Mouse (Mus musculus) kidney, adult 11 months (tissue): Measurements from ENCODE around the gene Slc5a1.

Source experiments
- DNase-seq: peaks from one replicate; pipeline ENCODE4 v3.0.0; 2022

The Slc5a1 gene

DNA sequence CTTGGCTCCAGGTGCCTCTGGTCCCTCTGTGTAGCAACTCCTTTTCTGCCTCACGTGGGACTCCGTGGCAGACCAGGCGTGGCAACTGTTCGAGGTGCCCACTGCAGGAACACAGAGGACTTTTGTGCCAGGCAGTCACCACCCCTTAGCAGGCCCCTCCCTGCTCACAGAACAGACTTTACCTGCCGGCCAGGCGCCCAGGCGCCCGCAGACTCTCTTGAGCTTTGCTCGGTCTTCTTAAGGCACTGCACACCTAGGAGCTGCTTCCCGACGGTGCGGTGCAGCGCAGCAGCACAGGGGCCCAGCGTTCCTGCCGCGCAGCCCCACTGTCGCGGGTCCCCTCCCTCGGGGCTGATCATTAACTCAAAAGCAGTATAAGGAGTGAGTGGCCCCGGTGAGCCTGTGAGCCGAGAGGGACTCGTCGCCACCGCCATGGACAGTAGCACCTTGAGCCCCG, at the start of gene Slc5a1:
TSS of gene Slc5a1 (plus strand) at position 195 of the 457 bp plus-strand sequence.
- peak; percentile 69 for DNase-seq

DNA sequence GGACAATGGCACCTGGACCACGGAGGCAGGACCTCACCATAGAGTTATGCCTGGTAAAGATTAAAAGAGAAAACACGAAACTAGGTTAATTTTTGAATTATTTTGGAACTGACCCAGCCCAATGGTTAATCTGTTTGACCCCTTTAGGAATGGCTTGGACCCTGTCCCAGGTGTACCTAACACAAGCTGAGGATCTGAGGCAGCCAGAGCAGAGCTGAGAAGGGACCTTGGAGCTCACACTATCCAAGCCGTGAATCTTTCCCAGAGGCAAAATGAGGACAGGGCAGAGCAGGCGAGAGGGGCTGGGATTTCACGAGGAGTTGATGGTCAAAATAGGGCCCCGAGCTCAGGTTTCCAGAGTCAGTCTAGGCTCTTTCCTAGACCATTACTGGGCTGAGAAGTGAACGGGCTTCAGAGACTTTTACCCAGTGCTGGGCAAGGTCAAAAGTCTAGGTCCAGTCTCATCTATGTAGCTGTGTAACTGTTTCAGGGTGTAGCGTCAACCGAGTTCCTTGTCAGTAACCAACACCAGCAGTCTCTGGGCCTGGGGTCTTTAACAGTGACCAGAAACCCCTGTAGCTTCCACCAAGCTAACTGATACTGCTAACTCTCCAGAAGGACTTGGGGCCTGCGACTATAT, 47.8 kb upstream of the Slc5a1 start:
- peak; percentile 86 for DNase-seq

DNA sequence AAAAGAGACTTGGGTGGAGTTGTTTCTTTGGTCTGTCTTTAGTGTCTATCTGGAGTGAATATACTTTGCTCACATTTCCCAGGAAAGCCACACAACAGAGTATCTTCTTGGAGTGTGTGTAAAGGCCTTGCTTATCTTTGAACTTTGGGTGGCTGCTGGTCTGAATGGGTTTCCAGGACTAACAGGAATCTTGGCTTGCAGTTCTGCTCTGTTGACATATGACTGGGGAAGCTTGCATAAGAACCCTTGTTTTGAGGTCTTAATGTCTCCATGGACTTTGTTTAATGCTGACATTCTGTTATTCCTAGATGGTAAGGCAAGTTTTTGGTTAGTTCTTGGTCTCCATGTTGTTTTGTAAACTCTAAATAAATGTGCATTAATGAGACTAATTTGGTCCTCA, 33.9 kb upstream of the Slc5a1 start:
- DNase-seq, result no peak

DNA sequence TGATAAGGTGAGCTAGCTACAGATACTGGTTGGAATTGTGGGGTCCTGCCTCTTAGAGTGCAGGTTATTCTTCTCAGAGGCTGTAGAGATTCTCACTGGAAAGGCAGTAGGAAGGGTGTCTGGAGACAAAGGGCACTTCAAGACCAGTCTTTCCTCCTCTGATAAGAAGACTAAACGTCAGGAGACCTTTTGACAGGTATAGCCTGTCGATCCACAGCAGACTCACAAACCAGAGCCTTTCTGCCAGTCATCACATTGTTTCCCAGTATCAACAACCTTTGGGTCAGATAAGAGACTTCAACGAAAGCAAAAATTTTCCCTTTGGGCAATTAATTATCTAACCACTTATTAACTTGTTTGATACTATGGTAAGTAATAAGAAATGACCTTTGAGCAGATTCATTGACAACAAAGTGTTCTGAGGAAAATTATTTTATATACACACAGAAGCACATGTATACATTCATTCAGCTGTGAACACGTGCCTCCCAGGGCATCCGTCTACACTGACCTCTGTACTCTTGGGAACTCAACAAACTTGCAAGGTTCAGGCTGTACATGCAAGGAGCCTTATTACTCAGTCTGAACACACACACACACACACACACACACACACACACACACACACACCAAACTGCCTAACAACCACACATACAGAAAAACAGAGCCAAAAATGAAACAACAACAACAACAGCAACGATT, 27.4 kb upstream of the Slc5a1 start:
- DNase-seq, result no peak

DNA sequence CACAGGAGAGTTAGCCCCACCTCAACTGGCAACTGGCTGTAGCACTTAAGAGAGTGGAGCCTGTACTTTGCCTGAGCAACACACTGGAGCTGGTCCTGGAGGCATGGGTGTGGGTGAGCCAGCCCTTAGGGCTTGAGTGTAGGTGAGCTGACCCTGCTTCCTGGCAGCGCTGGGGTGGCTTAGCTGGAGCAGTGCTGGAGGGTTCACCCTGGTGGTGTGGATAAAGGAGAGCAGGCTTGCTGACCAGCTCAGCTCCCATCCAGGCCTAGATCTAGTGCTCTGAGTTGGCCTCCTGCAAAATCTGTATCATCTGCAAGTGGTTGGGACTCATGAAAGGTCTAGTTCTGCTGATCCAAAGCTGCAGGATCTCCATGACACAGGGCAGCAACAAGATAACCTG, 21.1 kb upstream of the Slc5a1 start:
- DNase-seq, result no peak

DNA sequence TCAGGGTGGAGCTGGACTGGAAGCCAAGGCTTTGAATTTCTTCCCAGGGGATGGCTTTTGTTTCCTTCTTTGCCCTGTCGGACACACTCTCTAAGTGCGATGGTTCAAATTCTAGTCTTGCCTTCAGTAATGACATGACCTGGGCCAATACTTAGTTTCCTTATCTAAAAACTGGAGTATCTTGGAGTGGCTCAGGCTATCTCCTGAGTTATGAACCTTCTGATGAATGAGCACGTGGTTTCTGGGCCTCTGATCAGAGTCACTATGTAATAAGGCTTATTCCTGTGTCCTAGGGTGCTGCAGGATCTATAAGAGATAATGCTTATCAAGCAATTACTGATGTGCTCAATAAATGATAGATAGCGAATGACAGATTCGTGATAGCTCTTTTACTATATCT, 19.4 kb upstream of the Slc5a1 start:
- DNase-seq, result no peak

DNA sequence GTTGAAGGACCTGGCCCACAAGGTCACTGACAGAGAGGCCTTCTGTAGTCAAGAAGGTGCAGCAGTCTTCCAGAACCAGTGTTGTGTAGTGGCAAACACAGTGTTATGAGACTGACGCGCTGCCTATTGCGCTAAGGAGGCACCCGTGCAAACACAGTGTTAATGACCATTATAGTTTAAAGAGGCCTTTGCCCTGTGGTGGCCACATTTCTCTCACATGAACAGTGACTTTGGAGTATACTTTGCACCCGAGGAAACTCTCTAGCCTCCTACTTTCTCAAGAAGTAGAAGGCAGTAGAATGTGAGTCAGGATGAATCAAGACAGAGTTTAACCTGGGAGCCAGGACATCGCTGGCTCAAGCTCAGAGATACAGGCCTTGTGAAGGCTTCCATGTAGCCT, 12.7 kb upstream of the Slc5a1 start:
- peak; percentile 36 for DNase-seq

DNA sequence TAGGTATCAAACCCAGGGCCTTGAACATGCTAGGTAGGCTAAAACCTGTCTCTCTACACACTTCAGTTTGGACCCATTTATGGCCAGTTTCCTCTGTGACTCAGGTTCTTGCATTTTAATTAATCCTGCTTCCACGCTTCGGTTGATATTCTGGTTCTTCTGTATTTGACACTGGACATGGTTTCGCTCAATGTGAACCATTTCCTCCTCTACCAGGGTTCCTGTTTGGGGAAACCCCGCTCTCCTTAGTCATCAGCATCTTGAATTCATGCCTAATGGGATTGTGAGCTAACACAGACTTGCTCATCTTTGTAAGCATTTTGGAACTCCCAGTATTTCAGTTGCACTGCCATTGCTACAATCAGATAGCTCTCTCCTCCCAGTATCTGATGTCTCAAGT, 8.7 kb upstream of the Slc5a1 start:
- no peak for DNase-seq

DNA sequence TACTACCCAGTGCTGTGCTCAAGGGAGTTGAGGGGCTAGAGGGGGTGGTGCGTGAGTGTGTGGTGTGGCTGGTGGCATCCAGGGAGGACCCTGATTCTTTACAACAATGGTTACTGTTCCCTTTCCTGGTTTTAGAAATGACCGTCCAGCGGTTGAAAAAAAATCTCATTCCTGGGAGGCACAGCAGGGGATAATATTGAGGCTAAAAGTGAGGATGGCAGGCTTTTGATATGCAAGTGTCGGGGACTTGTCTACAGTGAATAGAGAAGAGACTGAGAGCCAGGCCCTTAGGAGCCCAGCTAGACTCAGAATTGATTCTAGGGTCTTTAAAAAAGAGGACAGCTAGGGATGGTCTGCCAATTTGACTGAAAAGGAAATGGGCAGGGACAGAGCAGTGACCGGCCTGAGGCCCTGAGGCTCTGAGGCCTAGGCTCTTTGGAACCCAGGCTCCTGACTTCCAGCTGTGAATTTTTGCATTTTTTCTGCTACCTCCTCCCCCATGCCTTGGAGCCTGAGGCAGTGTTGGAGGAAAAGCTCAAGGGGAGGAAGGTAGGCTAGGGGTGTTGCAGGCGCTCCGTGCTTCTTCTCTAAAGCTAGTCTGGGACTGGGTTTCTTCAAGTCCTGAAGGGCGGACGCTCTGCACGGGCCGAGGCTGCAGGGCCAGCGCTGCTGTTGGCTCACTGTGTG, 1.5 kb upstream of the Slc5a1 start:
- no peak for DNase-seq

DNA sequence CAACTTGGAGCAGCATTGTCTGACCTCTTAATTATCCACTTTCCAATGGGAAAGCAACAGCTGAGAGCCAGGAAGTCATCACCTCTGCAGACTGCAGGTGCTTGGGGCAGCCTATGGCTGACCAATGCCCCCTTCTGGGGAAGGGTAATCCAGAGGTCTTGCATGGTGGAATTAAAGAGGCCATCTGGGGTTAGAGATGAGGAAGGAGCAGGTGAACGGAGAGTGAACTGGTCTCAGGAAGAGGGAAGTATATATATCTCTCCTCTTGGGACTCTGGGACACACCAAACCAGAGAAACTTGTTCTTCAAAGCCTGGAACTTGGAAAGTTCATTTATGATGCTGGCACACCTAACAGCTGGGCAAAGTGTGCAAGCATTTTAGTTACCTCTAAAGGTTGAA, 857 bp downstream of the Slc5a1 start:
- peak; percentile 26 for DNase-seq

DNA sequence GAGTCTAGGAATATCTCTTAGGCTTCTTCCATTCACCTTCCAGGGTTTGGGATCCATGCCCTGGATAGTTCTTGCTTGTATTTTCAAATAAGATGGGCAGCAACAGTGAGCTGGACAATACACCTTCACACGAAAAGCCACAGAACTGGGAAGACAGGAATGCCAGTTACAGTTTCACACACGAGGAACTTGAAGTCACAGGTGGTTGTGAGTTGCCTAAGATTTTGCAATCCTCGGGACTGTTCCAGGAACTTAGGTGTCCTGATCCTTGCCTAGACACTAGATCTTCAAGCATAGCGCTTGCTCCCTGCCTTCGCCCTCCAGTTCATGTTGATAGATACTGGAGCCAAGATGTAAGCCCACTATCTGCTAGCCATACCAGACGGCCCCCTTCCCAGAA, 1.6 kb downstream of the Slc5a1 start:
- no peak for DNase-seq

DNA sequence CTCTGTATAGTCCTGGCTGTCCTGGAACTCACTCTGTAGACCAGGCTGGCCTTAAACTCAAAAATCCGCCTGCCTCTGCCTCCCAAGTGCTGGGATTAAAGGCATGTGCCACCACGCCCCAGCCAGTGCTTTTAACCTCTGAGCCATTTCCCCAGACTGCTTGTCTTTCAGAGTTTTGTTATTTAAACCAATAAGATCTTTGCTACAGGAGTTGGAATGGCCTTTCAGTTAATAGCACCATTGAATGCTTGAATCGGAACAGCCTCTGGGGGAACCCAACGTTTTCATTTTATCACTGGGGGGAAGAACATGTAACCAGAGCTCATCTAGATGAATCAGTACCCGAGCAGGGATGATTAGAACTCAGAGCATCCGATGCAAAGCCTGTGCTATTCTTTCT, 3.0 kb downstream of the Slc5a1 start:
- DNase-seq, result no peak

DNA sequence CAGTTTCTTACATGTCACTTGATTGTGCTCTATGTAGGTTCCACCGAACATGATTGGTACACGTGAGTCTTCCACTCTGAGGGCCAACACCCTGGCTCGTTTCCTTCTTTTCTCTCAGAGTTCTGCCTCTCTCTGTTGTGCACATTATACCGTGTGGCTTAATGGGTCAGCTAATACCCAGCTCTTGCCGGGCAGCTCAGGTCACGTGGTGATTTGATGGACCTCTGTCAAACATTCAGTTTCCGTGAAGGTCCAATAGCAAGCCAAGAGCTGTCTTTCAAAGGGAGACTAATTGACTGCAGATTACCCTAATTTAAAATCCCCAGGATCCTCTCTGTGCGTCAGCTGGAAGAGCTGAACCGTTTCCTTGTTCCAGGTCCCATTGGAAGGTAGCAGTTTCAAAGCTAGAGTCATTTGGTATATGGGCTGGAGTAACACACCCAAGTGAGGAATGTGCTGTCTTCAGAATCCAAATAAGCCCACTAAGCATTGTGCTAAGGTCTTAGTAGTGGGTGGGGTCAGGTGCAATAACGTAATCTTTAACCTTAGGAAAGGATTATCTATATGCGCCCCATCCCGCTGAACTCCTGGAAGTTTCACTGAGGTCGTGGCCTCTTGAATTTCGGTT, 3.9 kb downstream of the Slc5a1 start:
- DNase-seq, result peak; percentile 52

DNA sequence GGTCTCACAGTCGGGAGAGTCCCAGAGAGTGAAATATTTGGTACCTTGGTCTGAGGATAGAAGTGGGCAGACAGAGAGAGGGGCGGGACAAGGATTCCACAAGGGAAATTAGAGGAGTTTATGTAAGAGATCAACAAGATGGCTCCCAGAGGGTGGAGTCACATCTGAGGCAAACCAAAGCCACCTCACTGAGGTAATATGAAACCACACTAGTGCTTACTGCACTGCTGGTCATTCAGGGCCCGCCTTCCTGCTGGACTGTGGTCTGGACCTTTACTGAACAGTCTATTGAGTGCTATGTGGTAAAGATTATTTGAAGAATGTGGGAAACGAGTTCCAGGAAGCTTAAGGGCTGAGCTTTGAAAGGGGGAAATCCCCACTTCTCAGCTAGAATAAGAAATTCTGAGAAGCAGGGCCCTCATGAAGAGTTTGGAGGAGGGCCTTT, 17.9 kb downstream of the Slc5a1 start:
- DNase-seq, result peak; percentile 60

DNA sequence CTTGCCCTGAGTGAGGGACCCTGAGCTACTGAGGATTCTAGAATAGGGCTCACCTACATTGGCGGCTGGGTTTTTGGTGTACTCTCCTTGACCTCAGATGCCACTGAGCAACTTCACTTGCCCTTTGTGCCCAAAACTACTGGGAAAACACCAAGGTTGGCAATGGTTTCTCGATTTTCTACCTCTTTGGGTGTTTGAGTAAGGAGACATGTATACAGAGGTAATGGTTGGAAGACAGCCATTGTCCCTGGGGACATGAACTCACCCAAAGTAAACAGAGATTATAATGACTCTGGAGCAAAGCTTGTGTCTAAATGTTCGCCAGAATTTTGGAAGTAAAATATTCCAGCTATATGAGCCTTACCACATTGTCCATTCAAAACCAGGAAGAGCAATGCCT, 19.6 kb downstream of the Slc5a1 start:
- no peak for DNase-seq

DNA sequence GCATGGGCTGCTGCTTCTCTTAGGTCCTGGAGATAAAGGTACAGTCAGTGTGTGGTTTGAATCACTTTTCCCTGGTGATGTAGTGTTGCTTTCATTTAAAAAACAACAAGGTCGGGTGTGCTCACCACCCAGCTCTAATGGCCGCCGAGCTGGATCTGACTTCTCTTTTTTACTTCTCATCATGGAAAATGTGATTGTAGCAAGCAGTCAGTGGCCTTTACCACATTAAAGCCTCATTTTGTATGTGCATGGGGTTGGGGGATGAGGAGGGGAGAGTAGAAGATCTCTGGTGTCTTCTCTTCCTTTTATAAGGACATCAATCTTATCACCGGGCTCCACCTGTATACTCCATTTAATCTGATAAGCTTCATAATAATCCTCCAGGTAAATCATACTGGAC, 21.3 kb downstream of the Slc5a1 start:
- no peak for DNase-seq

DNA sequence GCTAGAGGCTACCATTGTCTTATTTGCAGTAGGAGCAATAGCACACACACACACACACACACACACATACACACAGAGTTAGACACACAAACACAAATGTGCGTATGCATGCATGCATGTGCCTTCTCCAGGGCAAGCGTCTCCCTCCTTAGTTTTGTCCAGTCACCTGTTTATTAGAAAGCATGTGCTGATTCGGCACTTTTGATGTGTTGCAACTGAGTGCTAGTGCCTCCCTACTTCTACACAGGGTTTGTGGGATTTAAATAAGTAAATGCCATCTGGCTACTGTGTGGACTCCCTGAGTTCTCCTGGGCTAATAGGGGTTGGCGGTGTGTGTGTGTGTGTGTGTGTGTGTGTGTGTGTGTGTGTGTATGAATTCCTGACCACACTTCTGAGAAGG, 30.1 kb downstream of the Slc5a1 start:
- no peak for DNase-seq

DNA sequence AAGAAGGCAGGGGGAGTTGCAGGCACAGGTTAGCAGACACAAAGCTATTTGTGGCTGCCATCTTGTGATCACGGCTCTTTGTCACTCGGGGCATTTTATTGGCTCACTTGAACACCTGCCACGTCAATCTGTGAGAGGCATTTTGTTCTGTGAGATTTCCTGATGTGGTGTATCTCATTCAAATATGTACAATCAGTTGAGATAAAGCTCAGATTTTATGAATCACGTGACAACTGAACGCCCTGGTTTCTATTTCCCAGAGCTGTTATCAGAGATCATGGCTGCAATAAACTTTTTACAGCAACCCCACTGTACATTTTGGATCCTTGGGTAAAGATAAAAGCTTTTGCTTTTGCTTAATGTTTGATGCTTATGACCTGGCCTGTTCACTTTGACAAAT, 31.6 kb downstream of the Slc5a1 start:
- DNase-seq, result no peak

DNA sequence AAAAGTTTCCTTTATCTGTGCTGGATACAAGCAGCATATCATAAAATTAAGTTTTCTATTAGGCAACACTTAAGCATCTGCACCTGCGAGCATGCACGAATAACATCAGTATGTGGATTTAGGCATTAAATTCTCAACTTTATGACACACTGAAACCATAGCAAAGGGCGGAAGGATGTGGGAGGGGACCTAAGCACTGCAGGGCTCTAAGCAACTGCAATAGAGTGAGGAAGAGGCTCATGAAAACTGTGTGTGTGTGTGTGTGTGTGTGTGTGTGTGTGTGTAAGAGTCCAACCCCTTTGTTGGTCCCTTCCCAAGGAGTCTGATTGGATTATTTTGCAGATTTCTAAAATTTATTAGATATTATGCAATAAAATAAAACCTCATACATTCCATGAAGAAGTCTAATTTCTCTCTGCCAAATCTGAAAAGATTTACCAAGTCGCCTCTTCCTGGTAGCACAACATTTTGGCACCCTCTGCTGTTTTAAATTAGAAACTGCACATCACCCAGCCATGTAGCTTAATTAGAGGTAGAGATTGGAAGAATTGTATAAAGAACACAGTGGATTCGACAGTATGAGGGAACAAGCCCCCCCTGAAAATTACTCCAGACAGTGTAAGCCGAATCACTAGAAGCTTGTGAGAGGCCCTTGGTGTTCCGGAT, 38.9 kb downstream of the Slc5a1 start:
- peak; percentile 37 for DNase-seq

DNA sequence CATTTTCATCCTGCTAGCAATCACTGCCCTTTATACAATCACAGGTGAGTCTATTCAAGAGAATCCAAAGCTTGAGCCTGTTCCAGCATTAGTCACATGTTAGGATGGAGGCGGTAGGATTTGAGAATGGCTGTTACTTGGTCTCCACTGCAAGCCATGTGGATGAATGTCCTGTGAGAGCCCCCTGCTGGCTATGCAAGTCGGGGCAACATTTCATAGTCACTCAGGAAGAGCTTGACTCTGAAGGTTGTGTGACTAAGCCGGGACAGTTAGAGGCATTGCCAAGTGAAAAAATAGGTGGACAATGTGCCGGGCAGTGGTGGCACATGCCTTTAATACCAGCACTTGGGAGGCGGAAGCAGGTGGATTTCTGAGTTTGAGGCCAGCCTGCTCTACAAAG, 40.0 kb downstream of the Slc5a1 start:
- DNase-seq, result peak; percentile 22

DNA sequence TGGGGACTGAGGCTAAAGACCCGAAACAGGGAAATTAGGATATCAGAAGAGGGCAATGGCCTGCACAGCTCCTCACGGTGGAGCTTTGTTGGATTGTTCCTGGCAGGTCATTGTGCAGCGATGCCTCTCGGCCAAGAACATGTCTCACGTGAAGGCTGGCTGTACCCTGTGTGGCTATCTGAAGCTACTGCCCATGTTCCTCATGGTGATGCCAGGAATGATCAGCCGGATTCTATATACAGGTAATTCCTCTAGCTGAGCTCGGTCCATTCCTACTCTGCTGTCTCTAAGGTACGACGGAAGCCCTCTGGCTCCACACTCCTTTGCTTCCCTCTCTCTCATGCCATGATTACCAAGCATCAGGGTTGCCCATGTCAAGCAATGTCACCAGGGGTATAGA, 42.8 kb downstream of the Slc5a1 start:
- no peak for DNase-seq

DNA sequence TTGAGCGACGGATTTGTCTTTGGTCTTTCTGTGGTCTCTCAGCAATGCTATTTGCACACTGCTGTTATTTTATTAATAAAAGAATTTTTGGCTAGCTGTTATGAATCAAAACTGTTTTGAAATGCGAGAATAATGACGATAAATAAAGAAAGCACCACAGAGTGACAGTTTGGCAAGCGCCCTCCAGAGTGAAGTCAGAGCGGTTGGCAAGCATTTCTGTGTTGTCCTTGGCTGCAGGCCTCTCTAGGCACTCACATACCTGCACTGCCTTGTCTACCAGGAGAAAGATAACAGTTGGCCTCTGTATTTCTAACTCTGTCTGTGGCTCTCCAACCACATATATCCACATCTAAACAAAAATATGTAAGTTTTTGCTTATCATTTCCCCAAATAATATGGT, 43.7 kb downstream of the Slc5a1 start:
- DNase-seq, result no peak

DNA sequence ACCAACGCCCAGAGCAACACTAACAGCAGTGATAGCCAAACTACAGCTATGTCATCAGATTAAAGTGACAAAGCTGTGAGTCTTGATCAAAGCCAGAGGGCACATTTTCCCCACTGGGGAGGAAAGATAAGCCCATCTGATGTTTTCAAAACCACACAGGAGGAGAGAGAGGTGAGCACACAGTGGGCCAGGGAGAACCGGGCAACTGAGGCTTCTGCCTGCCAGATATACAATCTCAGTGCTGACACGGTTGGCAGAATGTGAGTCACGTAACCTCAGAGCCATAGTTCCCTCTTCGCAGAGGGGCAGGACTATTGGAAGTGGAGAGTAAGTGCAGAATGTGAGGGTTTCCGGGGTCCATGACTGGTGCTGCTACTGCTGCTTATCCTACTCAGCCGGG, 89.5 kb downstream of the Slc5a1 start:
- no peak for DNase-seq
